Mouse (Mus musculus) midbrain, embryonic 13.5 days (tissue): ENCODE measurements at regions not wholly inside any gene's neighbourhood (a gene's known extent, or its start where the extent isn't known, plus 50 kb on each side); places are given as distances from the start of the nearest gene placed in this dataset.
A peak's percentile ranks its signal among the peaks of the same experiment; 100 is the strongest.

ENCODE experiments used
- ATAC-seq: fragments of 200-750 bp; cut with Nextera tagmentation; 2 replicates; pipeline ENCODE4 v1.8.0; 2017; ENCODE audit warnings: mild to moderate bottlenecking, moderate TSS enrichment, moderate library complexity
- H3K27ac ChIP-seq: fragments of 300-500 bp; sonication (generic); 2 replicates; pipeline ENCODE4 v1.5.1; 2015; ENCODE audit warnings: inconsistent platforms, mild to moderate bottlenecking, moderate library complexity
- H3K27me3 ChIP-seq: fragments of 300-500 bp; sonication (generic); 2 replicates; pipeline ENCODE4 v1.6.1; 2015; ENCODE audit warnings: mild to moderate bottlenecking, inconsistent platforms
- H3K36me3 ChIP-seq: fragments of 300-500 bp; sonication (generic); 2 replicates; pipeline ENCODE4 v1.6.1; 2015; ENCODE audit warnings: mild to moderate bottlenecking, inconsistent platforms
- H3K4me1 ChIP-seq: fragments of 300-500 bp; sonication (generic); replicated peaks from 2 replicates; pipeline ENCODE4 v1.6.1; 2015; ENCODE audit warnings: inconsistent platforms
- H3K4me2 ChIP-seq: fragments of 300-500 bp; sonication (generic); replicated peaks from 2 replicates; pipeline ENCODE4 v1.6.1; 2015; ENCODE audit warnings: moderate library complexity, mild to moderate bottlenecking, inconsistent platforms
- H3K4me3 ChIP-seq: fragments of 300-500 bp; sonication (generic); replicated peaks from 2 replicates; pipeline ENCODE4 v1.5.1; 2015; ENCODE audit warnings: mild to moderate bottlenecking, inconsistent platforms
- H3K9ac ChIP-seq: fragments of 300-500 bp; sonication (generic); replicated peaks from 2 replicates; pipeline ENCODE4 v1.6.1; 2015; ENCODE audit warnings: mild to moderate bottlenecking, inconsistent platforms
- H3K9me3 ChIP-seq: fragments of 300-500 bp; sonication (generic); 2 replicates; pipeline ENCODE4 v1.6.1; 2016; ENCODE audit warnings: mild to moderate bottlenecking, inconsistent platforms
- WGBS: fragments of 180-500 bp; shearing (Covaris S2); methylation state at CpG from one replicate; pipeline ENCODE4 v1.1.7; 2015; 5-methylcytosine and 5-hydroxymethylcytosine counted together

- no peaks in the 10 kb centered on the region for H3K27me3 ChIP-seq
- no peaks in the 10 kb centered on the region for H3K4me1 ChIP-seq
- H3K4me2 ChIP-seq, result no peak overlapping the region
- no peak for ATAC-seq
- no peak overlapping the region for H3K9ac ChIP-seq
- WGBS, result 78% methylated on average over 1 of the region's 1 CpGs
- no peak overlapping the region for H3K4me3 ChIP-seq
- no peaks in the 10 kb centered on the region for H3K36me3 ChIP-seq
- no peak overlapping the region for H3K27ac ChIP-seq
- no peaks in the 10 kb centered on the region for H3K9me3 ChIP-seq
These were observed 414.5 kb upstream of the A730009L09Rik start for GRCm38 (mm10) chr16:84100444-84100843.

- H3K4me3 ChIP-seq, result no peak overlapping the region
- no peaks in the 10 kb centered on the region for H3K9me3 ChIP-seq
- no peak overlapping the region for H3K27ac ChIP-seq
These were observed 403.3 kb upstream of the A730009L09Rik start for GRCm38 (mm10) chr16:84111610-84112009.

GRCm38 (mm10) chr16:84117556-84117955 lies 397.4 kb upstream of the A730009L09Rik start:
- 90% methylated on average over 3 of the region's 3 CpGs for WGBS
- no peak for ATAC-seq
- no peaks in the 10 kb centered on the region for H3K27me3 ChIP-seq

More at GRCm38 (mm10) chr16:84111610-84112009, 403.3 kb upstream of the A730009L09Rik start:
- H3K9ac ChIP-seq, result no peak overlapping the region
- H3K4me1 ChIP-seq, result no peaks in the 10 kb centered on the region
- H3K4me2 ChIP-seq, result no peak overlapping the region
- WGBS, result 77% methylated on average over 5 of the region's 5 CpGs
- H3K27me3 ChIP-seq, result no peaks in the 10 kb centered on the region
- no peak for ATAC-seq
- H3K36me3 ChIP-seq, result no peaks in the 10 kb centered on the region

GRCm38 (mm10) chr16:84135651-84136200 lies 379.2 kb upstream of the A730009L09Rik start:
- 0 out of 2 replicates have a peak, but pooled peaks have one; percentile 34 for ATAC-seq
- Histone ChIP-seq H3K9me3 (no peaks in the 10 kb centered on the region), H3K36me3 (no peaks in the 10 kb centered on the region), H3K4me3 (no peak overlapping the region), H3K4me1 (no peaks in the 10 kb centered on the region), H3K4me2 (no peak overlapping the region), H3K27ac (no peak overlapping the region), H3K9ac (no peak overlapping the region), H3K27me3 (no peaks in the 10 kb centered on the region)
- 67% methylated on average over 4 of the region's 4 CpGs for WGBS

More at GRCm38 (mm10) chr16:84117556-84117955, 397.4 kb upstream of the A730009L09Rik start:
- Histone ChIP-seq H3K9me3 (no peaks in the 10 kb centered on the region), H3K36me3 (no peaks in the 10 kb centered on the region), H3K4me1 (no peaks in the 10 kb centered on the region), H3K27ac (no peak overlapping the region), H3K4me3 (no peak overlapping the region), H3K9ac (no peak overlapping the region), H3K4me2 (no peak overlapping the region)

GRCm38 (mm10) chr16:84151872-84152271 lies 363.0 kb upstream of the A730009L09Rik start:
- no peak overlapping the region for H3K4me3 ChIP-seq
- no peaks in the 10 kb centered on the region for H3K27me3 ChIP-seq
- no peak overlapping the region for H3K27ac ChIP-seq
- H3K9me3 ChIP-seq, result no peaks in the 10 kb centered on the region
- H3K4me1 ChIP-seq, result no peaks in the 10 kb centered on the region
- no peaks in the 10 kb centered on the region for H3K36me3 ChIP-seq
- H3K4me2 ChIP-seq, result no peak overlapping the region
- 76% methylated on average over 3 of the region's 3 CpGs for WGBS
- ATAC-seq, result no peak
- no peak overlapping the region for H3K9ac ChIP-seq

- no peak for ATAC-seq
- H3K27ac ChIP-seq, result no peak overlapping the region
- no peaks in the 10 kb centered on the region for H3K9me3 ChIP-seq
- H3K27me3 ChIP-seq, result no peaks in the 10 kb centered on the region
- no peak overlapping the region for H3K4me3 ChIP-seq
- H3K9ac ChIP-seq, result no peak overlapping the region
- no peaks in the 10 kb centered on the region for H3K4me1 ChIP-seq
- 48% methylated on average over 1 of the region's 1 CpGs for WGBS
- no peak overlapping the region for H3K4me2 ChIP-seq
- H3K36me3 ChIP-seq, result no peaks in the 10 kb centered on the region
These were observed 342.8 kb upstream of the A730009L09Rik start for GRCm38 (mm10) chr16:84172080-84172479.
